Mouse (Mus musculus) midbrain, postnatal 0 days (tissue): ENCODE results near the gene Gtpbp4. TPM values are rescaled to one million over a fixed set of nuclear protein-coding genes. Genes with fewer than 3 reads are reported as not detected.

ENCODE experiments used
- ATAC-seq: fragments of 200-750 bp; cut with Nextera tagmentation; 2 replicates; pipeline ENCODE4 v1.8.0; 2017; ENCODE audit warnings: moderate number of reproducible peaks, mild to moderate bottlenecking, moderate TSS enrichment, moderate library complexity; ENCODE audit not compliant: low FRiP score
- DNase-seq: peaks from one replicate; pipeline ENCODE4 v3.0.0-alpha.2; 2015; ENCODE audit warnings: low spot score
- H3K27ac ChIP-seq: fragments of 300-500 bp; sonication (generic); 2 replicates; pipeline ENCODE4 v1.5.1; 2014; ENCODE audit warnings: low read depth, mild to moderate bottlenecking, low read length, mixed read lengths
- H3K27me3 ChIP-seq: fragments of 300-500 bp; sonication (generic); 2 replicates; pipeline ENCODE4 v1.6.1; 2014; ENCODE audit warnings: low read length, control low read depth, mixed read lengths; ENCODE audit not compliant: insufficient read depth
- H3K36me3 ChIP-seq: fragments of 300-500 bp; sonication (generic); 2 replicates; pipeline ENCODE4 v1.6.1; 2014; ENCODE audit warnings: low read length, control low read depth, mixed read lengths; ENCODE audit not compliant: insufficient read depth
- H3K4me1 ChIP-seq: fragments of 300-500 bp; sonication (generic); 2 replicates; pipeline ENCODE4 v1.6.1; 2014; ENCODE audit warnings: mild to moderate bottlenecking, control low read depth, antibody characterized with exemption, low read length, mixed read lengths; ENCODE audit not compliant: insufficient read depth
- H3K4me2 ChIP-seq: fragments of 300-500 bp; sonication (generic); 2 replicates; pipeline ENCODE4 v1.6.1; 2014; ENCODE audit warnings: low read depth, mild to moderate bottlenecking, low read length, mixed read lengths; ENCODE audit not compliant: poor library complexity, severe bottlenecking
- H3K4me3 ChIP-seq: fragments of 300-500 bp; sonication (generic); 2 replicates; pipeline ENCODE4 v1.5.1; 2014; ENCODE audit warnings: low read depth, mild to moderate bottlenecking, low read length, moderate library complexity
- H3K9ac ChIP-seq: fragments of 300-500 bp; sonication (generic); replicated peaks from 2 replicates; pipeline ENCODE4 v1.6.1; 2014; ENCODE audit warnings: mild to moderate bottlenecking, low read length, moderate library complexity, mixed read lengths; ENCODE audit not compliant: poor library complexity, severe bottlenecking
- H3K9me3 ChIP-seq: fragments of 300-500 bp; sonication (generic); 2 replicates; pipeline ENCODE4 v1.6.1; 2016; ENCODE audit warnings: low read length, control low read depth
- CTCF ChIP-seq: IDR thresholded peaks from 2 replicates; pipeline ENCODE4 v1.5.1; 2016; ENCODE audit warnings: antibody characterized with exemption, mild to moderate bottlenecking
- WGBS: fragments of 180-500 bp; shearing (Covaris S2); extraction: QIAGEN DNeasy Blood & Tissue Kit; methylation state at CpG from one replicate; pipeline ENCODE4 v1.1.7; 2014; 5-methylcytosine and 5-hydroxymethylcytosine counted together
- polyA plus RNA-seq: library from polyadenylated mRNA; unstranded; fragments of >200 nt; fragmentation: Nextera tagmentation; extraction: Ambion mirVana; gene quantifications from 2 replicates; pipeline ENCODE4 v1.2.1, GENCODE M21; 2015
- total RNA-seq: library from RNA; depleted of rRNA; stranded (reverse); fragments of >200 nt; gene quantifications from 2 replicates; pipeline ENCODE4 v1.2.3, GENCODE M21; 2014

Gtpbp4 gene
- total and polyA plus RNA-seq, 2 experiments from 2014 or later = 12.1 to 48.7 TPM

GRCm38 (mm10) chr13:9030364-9030763, 34.5 kb upstream of the Gtpbp4 start:
- Histone ChIP-seq H3K27ac (no peak overlapping the region), H3K4me3 (no peak overlapping the region), H3K9me3 (no peaks in the 10 kb centered on the region), H3K4me2 (no peak overlapping the region), H3K27me3 (no peaks in the 10 kb centered on the region), H3K4me1 (no peaks in the 10 kb centered on the region), H3K36me3 (no peaks in the 10 kb centered on the region), H3K9ac (no peak overlapping the region)
- no peak for TF ChIP-seq CTCF
- no peak for DNase-seq
- ATAC-seq = no peak
- 79% methylated on average over 4 of the region's 4 CpGs for WGBS

DNA sequence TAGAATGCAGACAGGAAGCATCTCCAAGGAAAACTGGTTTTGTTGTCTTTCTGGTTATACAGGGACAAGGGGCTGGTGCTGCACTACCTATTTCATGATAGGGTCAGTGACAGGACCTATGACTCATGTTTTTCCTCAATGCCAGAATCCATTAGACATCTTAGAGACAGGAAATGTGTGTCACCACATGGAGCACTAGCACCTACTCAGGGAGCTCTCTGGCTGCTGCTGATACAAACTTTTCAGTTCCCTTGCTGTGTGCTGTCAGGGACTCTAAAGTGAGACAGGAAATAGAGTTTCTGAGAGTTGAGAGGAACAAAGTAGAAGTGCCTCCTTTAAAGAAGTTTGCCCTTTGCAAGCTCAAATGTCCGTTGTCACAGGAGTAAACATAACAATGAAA, 31.4 kb upstream of the Gtpbp4 start:
- H3K9ac ChIP-seq = no peak overlapping the region
- no peaks in the 10 kb centered on the region for H3K36me3 ChIP-seq
- no peaks in the 10 kb centered on the region for H3K4me1 ChIP-seq
- TF ChIP-seq CTCF = no peak
- no peak overlapping the region for H3K4me2 ChIP-seq
- H3K27me3 ChIP-seq = no peaks in the 10 kb centered on the region
- no peak overlapping the region for H3K27ac ChIP-seq
- 69% methylated on average over 1 of the region's 1 CpGs for WGBS
- ATAC-seq (no peak), DNase-seq (no peak)
- no peak overlapping the region for H3K4me3 ChIP-seq
- H3K9me3 ChIP-seq = no peaks in the 10 kb centered on the region

DNA sequence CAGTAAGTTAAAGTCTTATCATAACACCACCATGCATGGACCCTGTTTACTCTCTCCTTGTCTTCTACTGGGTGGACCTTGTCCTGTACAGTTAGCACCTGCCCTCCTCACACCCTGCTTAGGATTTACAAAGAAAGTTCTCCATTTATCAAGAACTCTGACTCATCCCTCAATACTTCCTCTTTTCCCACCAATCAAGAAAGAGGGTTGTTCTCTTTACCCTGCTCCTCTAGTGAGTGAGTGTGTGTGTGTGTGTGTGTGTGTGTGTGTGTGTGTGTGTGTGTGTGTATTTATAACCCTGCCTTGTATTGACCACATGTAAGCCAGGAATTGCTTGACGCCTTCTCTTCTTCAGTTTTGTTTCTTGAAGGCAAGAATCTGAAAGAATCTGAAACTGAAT, 26.7 kb upstream of the Gtpbp4 start:
- H3K27ac ChIP-seq = no peak overlapping the region
- H3K9me3 ChIP-seq = no peaks in the 10 kb centered on the region
- no peak overlapping the region for H3K9ac ChIP-seq
- H3K4me3 ChIP-seq = no peak overlapping the region
- no peak for DNase-seq
- no peaks in the 10 kb centered on the region for H3K27me3 ChIP-seq
- no peak for TF ChIP-seq CTCF
- H3K4me2 ChIP-seq = no peak overlapping the region
- no peak for ATAC-seq
- WGBS = 85% methylated on average over 1 of the region's 1 CpGs
- H3K36me3 ChIP-seq = no peaks in the 10 kb centered on the region
- no peaks in the 10 kb centered on the region for H3K4me1 ChIP-seq

DNA sequence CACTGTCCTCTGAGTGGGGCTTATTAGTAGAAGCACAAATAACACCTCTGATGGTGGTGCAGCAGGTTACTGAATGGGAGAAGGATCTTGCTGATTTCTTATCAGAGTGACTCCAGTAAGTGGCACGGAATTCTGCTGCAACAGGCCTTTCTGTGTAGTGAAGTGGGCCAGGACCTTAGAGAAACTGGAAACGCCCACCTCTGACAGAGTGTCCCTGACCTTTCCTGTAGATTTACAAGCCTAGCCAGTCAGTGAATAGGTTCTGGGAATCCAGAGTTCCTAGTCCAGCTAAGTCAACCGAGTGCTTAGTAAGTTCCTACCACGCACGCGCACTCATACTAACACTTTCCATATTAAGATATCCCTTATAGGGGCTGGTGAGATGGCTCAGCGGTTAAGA, 25.7 kb upstream of the Gtpbp4 start:
- 89% methylated on average over 7 of the region's 7 CpGs for WGBS
- Histone ChIP-seq H3K4me2 (no peak overlapping the region), H3K27me3 (no peaks in the 10 kb centered on the region), H3K36me3 (no peaks in the 10 kb centered on the region), H3K9ac (no peak overlapping the region), H3K4me3 (no peak overlapping the region), H3K9me3 (no peaks in the 10 kb centered on the region), H3K4me1 (no peaks in the 10 kb centered on the region), H3K27ac (no peak overlapping the region)
- no peak for TF ChIP-seq CTCF
- ATAC-seq (no peak), DNase-seq (no peak)

DNA sequence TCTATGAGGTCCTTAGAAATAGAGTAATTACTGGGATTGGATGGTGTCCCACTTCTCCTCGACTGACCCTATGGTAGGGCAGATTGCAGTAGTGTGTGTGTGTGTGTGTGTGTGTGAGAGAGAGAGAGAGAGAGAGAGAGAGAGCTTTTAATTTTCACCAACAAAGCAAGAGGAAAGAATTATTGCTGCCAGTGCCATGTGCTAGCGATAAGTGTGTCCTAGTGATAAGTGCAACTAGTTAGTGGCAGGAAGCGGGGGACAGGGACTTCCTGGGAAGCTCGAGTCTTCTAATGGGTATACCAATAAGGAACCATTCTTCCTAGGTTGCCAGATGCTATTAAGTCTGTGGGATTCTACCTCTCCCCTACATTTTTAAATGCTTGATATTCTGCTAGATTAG, 23.8 kb upstream of the Gtpbp4 start:
- 85% methylated on average over 4 of the region's 4 CpGs for WGBS
- no peak for TF ChIP-seq CTCF
- no peak for ATAC-seq
- Histone ChIP-seq H3K4me2 (no peak overlapping the region), H3K4me3 (no peak overlapping the region), H3K9me3 (no peaks in the 10 kb centered on the region), H3K4me1 (no peaks in the 10 kb centered on the region), H3K36me3 (no peaks in the 10 kb centered on the region), H3K9ac (no peak overlapping the region), H3K27ac (no peak overlapping the region), H3K27me3 (no peaks in the 10 kb centered on the region)
- DNase-seq = no peak

DNA sequence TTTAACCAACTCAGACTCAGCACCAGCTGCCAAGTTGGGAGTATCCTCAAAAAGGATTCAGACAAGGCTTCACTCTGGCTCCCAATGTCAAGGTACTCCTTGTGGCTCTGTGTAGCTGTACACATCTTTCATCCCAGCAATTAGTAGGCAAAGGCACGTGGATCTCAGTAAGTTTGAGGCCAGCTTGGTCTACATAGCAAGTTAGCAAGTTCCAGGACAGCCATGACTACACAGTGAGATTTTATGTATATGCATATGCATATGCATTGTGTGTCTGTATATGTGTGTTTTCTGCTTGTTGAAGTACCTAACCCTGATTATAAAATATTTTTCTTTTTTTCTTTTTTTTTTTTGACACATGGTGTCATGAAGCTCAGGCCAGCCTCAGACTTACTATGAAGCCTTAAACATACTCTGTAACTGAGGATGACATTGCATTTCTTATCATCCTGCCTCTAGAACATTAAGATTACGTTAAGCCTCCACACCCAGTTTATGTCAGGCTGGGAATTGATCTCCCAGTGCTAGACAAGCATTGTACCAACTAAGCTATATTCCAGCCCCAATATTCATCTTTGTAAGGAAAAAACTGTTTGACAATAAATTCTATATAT, 23.2 kb upstream of the Gtpbp4 start:
- DNase-seq = no peak
- TF ChIP-seq CTCF = no peak
- Histone ChIP-seq H3K4me2 (no peak overlapping the region), H3K36me3 (no peaks in the 10 kb centered on the region), H3K9ac (no peak overlapping the region), H3K27me3 (no peaks in the 10 kb centered on the region), H3K4me3 (no peak overlapping the region), H3K4me1 (no peaks in the 10 kb centered on the region), H3K27ac (no peak overlapping the region), H3K9me3 (no peaks in the 10 kb centered on the region)
- WGBS = 72% methylated on average over 2 of the region's 2 CpGs
- ATAC-seq = no peak
